Mouse (Mus musculus) layer of hippocampus, adult 2 months (tissue): ENCODE measurements at regions not wholly inside any gene's neighbourhood (a gene's known extent, or its start where the extent isn't known, plus 50 kb on each side); places are given as distances from the start of the nearest gene placed in this dataset.
A peak's percentile ranks its signal among the peaks of the same experiment; 100 is the strongest.

Source experiments
- DNase-seq, 2 experiments: peaks; one replicate each; pipeline ENCODE4 v3.0.0; 2022; ENCODE audit warnings: low spot score in 2 of 2
- H3K27ac ChIP-seq: fragments of 200-600 bp; 2 replicates; pipeline ENCODE4 v1.8.1; 2022
- H3K4me3 ChIP-seq: fragments of 200-600 bp; 2 replicates; pipeline ENCODE4 v1.8.1; 2022; ENCODE audit warnings: mild to moderate bottlenecking
- CTCF ChIP-seq: fragments of 200-600 bp; conservative IDR thresholded peaks from 2 replicates; pipeline ENCODE4 v1.8.1; 2022; ENCODE audit warnings: antibody characterized with exemption, mild to moderate bottlenecking, moderate library complexity

DNA sequence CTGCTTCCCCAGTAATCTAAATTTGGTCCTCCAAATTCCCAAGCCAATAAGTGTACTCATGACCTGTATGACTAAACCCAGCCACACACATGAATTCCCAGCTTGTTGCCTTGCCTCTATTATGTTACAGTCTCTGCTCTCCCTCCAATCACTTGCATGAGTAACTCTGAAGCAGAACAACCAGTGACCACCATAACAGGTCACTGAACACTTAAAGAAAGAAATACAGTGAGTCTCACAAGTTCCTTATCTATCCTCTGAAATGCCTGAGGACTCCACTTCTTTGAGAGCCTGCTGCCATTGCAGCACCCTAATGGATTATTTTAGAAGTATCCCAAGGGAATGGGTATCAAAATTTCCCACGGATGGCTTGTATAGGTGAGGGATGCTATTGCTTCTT is 909.7 kb downstream of the Sorcs3 start:
- Histone ChIP-seq H3K4me3 (no peak overlapping the region), H3K27ac (no peak overlapping the region)
- no peak for TF ChIP-seq CTCF
- no peak for DNase-seq

DNA sequence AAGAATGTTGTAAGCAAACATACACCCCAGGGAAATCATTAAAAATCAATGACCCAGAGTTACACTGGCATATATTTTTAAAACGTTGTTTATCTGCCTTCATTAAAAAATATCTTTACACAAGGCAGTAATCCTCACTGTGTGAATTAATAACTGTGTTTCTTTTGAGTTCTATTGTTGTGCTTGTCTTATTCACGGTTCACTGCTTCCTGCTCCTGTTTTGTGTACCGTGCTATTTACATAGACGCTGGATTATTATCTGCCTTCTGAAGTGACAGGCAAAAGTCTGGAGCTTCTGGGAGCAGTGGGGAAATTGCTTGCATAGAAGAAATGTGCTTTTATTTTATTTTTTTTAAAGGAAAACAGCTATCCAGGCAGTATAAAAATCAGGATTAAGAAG is 925.8 kb downstream of the Sorcs3 start:
- no peak for TF ChIP-seq CTCF
- H3K27ac ChIP-seq: no peak overlapping the region
- H3K4me3 ChIP-seq: no peak overlapping the region
- no peak for DNase-seq

DNA sequence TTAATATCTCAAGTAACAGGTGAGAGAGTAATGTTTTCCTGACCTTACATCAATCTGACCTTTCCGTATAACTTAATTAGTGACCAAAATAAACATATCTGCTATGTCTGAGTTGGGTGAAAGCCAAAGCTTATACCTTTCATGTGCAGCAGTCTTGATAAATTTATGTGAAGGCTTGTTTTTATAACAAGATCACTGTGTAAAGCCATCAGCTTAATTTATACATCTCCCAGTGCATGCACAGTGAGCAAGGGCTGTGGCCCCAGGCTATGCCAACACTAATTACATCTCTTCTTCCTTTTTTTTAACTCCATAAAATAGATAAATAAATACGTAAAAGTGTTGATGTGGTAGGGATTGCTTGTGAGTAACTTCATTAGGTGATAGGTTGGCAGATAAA is 966.3 kb downstream of the Sorcs3 start:
- H3K4me3 ChIP-seq: no peak overlapping the region
- DNase-seq: no peak
- TF ChIP-seq CTCF: no peak
- no peak overlapping the region for H3K27ac ChIP-seq

GRCm38 (mm10) chr19:49207971-49208370 is 1002.1 kb downstream of the Sorcs3 start:
- TF ChIP-seq CTCF: no peak

DNA sequence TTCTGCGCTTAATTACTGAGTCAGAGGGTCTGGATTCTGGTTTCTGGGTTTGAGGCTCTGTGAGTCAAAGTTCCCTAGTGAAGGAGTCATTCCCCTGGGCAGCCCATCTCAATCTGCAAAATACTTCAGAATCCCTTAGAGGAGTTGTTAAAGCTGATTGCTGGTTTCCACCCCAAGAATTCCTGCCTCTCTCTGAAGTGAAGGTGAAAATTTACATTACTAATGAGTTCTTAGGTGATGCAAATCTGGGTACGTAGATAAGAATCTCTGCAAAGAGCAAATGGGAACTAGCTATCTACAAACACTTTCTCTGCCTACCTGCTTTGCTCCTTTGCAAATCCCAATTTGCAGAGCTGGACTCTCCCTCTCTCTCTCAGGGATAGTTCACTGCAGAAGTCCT is 1036.8 kb downstream of the Sorcs3 start:
- no peak for TF ChIP-seq CTCF
- no peak overlapping the region for H3K27ac ChIP-seq
- H3K4me3 ChIP-seq: no peak overlapping the region
- DNase-seq: no peak

More at GRCm38 (mm10) chr19:49207971-49208370, 1002.1 kb downstream of the Sorcs3 start:
- Histone ChIP-seq H3K27ac (no peak overlapping the region), H3K4me3 (no peak overlapping the region)
- DNase-seq: no peak

DNA sequence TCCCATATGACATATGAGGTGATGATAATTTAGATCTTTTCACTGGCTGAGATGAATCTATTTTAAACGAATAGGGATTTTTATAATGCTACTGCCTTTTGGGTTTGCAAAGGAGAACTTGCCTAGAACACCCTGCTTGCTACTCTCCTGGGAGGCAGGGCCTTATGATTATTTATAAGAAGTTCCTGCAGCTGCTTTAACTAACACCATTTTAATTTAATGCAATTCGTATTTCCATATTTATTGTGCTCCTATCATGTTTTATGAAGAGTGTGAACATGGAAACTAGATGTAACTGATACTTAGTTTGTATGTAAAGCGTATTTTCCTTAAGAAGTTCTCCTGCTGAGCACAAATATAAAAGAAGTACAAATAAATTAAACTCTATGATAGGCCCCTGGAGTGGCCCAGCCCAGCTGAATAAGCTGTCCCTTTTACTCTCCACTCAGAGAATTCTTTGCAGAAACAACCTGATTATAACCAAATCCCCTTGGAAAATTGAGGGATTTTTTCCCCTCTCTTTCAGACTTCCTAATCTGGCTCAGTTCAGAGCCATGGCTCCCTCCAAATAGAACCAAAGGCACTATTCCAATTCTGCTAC is 1039.4 kb downstream of the Sorcs3 start:
- Histone ChIP-seq H3K4me3 (no peak overlapping the region), H3K27ac (no peak overlapping the region)
- no peak for DNase-seq
- no peak for TF ChIP-seq CTCF

GRCm38 (mm10) chr19:49264616-49265015 is 1058.8 kb downstream of the Sorcs3 start:
- Histone ChIP-seq H3K4me3 (no peak overlapping the region), H3K27ac (no peak overlapping the region)
- TF ChIP-seq CTCF: peak; percentile 76
- peak in 1 of 2 experiments; percentile 50 for DNase-seq

- no peak for TF ChIP-seq CTCF
- Histone ChIP-seq H3K4me3 (no peak overlapping the region), H3K27ac (no peak overlapping the region)
- DNase-seq: no peak
Observed at GRCm38 (mm10) chr19:49267864-49268480, 1062.1 kb downstream of the Sorcs3 start.

DNA sequence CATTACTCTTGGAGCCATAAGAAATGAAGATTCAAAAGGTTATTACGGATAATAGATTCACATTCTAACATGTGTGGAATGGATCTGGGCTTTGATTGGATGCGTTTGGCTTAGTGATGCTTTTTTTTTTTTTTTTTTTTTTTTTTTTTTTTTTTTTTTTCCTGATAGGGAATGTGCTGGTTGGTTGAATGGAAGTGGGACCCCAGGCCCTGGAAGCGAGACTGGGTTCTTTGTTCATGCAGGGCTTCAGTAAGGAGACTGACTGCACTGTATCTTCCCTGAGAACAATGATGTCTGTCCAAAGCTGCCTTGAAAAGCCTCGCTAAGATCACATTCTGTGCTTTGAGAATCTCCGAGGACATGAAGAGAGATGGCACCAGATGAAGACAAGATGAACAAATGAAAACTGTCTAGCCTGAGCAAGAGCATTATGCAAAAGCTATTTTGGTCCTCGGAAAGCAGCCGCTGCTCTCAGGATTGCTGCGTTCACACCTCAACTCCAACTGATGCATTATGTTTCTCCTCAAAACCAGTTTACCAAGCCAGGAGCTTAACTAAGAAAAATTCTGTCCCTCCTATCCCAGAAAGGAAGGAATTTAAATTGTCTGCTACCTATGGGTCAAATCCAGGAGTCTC is 1076.9 kb downstream of the Sorcs3 start:
- Histone ChIP-seq H3K27ac (no peak overlapping the region), H3K4me3 (no peak overlapping the region)
- no peak for DNase-seq
- TF ChIP-seq CTCF: no peak

- no peak for DNase-seq
- no peak for TF ChIP-seq CTCF
- H3K27ac ChIP-seq: no peak overlapping the region
- H3K4me3 ChIP-seq: no peak overlapping the region
Observed at GRCm38 (mm10) chr19:49294980-49295379, 1089.2 kb downstream of the Sorcs3 start.

DNA sequence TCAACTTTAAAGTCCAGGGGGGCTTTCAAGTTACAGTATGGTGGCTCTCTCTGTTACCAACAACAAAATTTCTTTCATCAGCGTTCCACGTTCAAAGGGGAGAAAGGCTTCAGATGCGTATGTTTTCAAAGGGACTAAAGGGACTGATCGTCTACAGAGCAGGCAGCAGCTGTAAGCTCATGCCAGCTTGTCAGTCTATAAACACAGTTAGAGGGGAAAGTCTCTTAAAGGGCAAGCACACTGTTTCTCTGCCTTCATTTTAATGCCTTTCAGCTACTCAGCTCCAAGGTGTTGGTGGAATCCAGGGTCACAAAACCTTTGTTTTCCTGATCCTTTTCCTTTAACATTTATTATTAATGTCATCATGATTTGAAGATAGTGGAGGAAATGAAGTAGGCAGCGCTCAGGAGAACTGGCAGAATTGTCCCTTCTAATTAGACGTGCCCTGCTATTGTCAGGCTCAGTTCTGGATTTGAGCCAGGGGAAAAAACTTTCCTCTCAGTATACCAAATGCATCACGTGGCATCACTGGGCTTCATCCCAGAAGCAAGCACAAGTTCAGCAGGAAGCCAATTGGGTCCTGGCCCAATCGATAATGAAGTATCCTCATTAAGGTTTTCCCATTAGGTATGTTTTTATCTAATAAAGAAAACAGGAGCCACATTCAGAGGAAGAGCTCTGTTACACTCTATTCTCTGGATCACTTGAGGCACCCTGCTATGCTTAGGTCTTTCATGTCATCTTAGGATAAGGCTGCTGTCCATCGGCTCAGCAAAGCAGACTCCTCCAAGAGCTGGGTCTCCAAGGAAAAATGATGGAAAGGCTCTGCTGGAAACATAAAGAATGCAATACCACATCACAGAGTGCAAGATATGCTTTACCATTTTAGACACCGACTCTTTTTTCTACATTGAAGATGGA is 1093.8 kb downstream of the Sorcs3 start:
- no peak for TF ChIP-seq CTCF
- no peak overlapping the region for H3K27ac ChIP-seq
- H3K4me3 ChIP-seq: peak overlapping the region; percentile 6; the same call in 1 of the 2 replicates
- peak; percentile 23 to 26 for DNase-seq

GRCm38 (mm10) chr19:49301364-49302091 is 1095.7 kb downstream of the Sorcs3 start:
- no peak for DNase-seq
- TF ChIP-seq CTCF: no peak
- no peak overlapping the region for H3K4me3 ChIP-seq
- no peak overlapping the region for H3K27ac ChIP-seq
